Mouse (Mus musculus): ENCODE measurements around the gene Pip5k1c. TPM values are rescaled to one million over a fixed set of nuclear protein-coding genes. Genes with fewer than 3 reads are reported as not detected.

Gene Pip5k1c
- polyA plus RNA-seq, 1 experiment from 2014 or later: 38.6 TPM

- DNase-seq (ENCODE audit: low spot score): no peak
These were observed 9.5 kb downstream of the Pip5k1c start for GRCm38 (mm10) chr10:81302288-81302687.

GRCm38 (mm10) chr10:81302781-81303218, 10.0 kb downstream of the Pip5k1c start:
- no peak for DNase-seq (ENCODE audit: low spot score)

- no peak for DNase-seq (ENCODE audit: low spot score)
These were observed 10.5 kb downstream of the Pip5k1c start for GRCm38 (mm10) chr10:81303258-81303657.

GRCm38 (mm10) chr10:81303761-81304160, 11.0 kb downstream of the Pip5k1c start:
- peak; percentile 59 for DNase-seq (ENCODE audit: low spot score)

- peak; percentile 70 for DNase-seq (ENCODE audit: low spot score)
These were observed 12.0 kb downstream of the Pip5k1c start for GRCm38 (mm10) chr10:81304597-81305238.

GRCm38 (mm10) chr10:81305663-81306062, 12.9 kb downstream of the Pip5k1c start:
- DNase-seq (ENCODE audit: low spot score): no peak

GRCm38 (mm10) chr10:81306173-81306668, 13.5 kb downstream of the Pip5k1c start:
- no peak for DNase-seq (ENCODE audit: low spot score)

GRCm38 (mm10) chr10:81306837-81307682, 14.3 kb downstream of the Pip5k1c start:
- DNase-seq (ENCODE audit: low spot score): no peak

- no peak for DNase-seq (ENCODE audit: low spot score)
These were observed 16.8 kb downstream of the Pip5k1c start for GRCm38 (mm10) chr10:81309571-81309970.

GRCm38 (mm10) chr10:81313581-81313980, 20.8 kb downstream of the Pip5k1c start:
- no peak for DNase-seq (ENCODE audit: low spot score)

GRCm38 (mm10) chr10:81314201-81314600, 21.4 kb downstream of the Pip5k1c start:
- DNase-seq (ENCODE audit: low spot score): no peak

GRCm38 (mm10) chr10:81315587-81315986, 22.8 kb downstream of the Pip5k1c start:
- no peak for DNase-seq (ENCODE audit: low spot score)

- DNase-seq (ENCODE audit: low spot score): no peak
These were observed 23.7 kb downstream of the Pip5k1c start for GRCm38 (mm10) chr10:81316338-81317060.

- DNase-seq (ENCODE audit: low spot score): no peak
These were observed 24.5 kb downstream of the Pip5k1c start for GRCm38 (mm10) chr10:81317273-81317672.

GRCm38 (mm10) chr10:81318589-81319329, 26.0 kb downstream of the Pip5k1c start:
- no peak for DNase-seq (ENCODE audit: low spot score)

GRCm38 (mm10) chr10:81319330-81319699, 26.6 kb downstream of the Pip5k1c start:
- DNase-seq (ENCODE audit: low spot score): no peak

- DNase-seq (ENCODE audit: low spot score): peak; percentile 34
These were observed 27.2 kb downstream of the Pip5k1c start for GRCm38 (mm10) chr10:81319741-81320549.

GRCm38 (mm10) chr10:81320550-81321347, 28.0 kb downstream of the Pip5k1c start, which contains the start of gene Cactin:
Cactin (plus strand) TSS chr10:81321103.
- peak; percentile 100 for DNase-seq (ENCODE audit: low spot score)

- DNase-seq (ENCODE audit: low spot score): no peak
These were observed 28.7 kb downstream of the Pip5k1c start for GRCm38 (mm10) chr10:81321436-81321835.

Measured in thymus, postnatal 0 days (tissue).